Mouse (Mus musculus) gonadal fat pad, adult 2 months (tissue): Measurements from ENCODE around the gene D430041D05Rik. TPM values are rescaled to one million over a fixed set of nuclear protein-coding genes. Genes with fewer than 3 reads are reported as not detected.

Source experiments
- DNase-seq: peaks from one replicate; pipeline ENCODE4 v3.0.0-alpha.2; 2012; ENCODE audit warnings: low read depth
- polyA plus RNA-seq: library from polyadenylated mRNA; depleted of rRNA; stranded (reverse); fragments of >200 nt; gene quantifications from 2 replicates; pipeline ENCODE4 v1.2.3, GENCODE M21; 2012

The D430041D05Rik gene
- polyA plus RNA-seq, 1 experiment: 1.0 TPM

DNA sequence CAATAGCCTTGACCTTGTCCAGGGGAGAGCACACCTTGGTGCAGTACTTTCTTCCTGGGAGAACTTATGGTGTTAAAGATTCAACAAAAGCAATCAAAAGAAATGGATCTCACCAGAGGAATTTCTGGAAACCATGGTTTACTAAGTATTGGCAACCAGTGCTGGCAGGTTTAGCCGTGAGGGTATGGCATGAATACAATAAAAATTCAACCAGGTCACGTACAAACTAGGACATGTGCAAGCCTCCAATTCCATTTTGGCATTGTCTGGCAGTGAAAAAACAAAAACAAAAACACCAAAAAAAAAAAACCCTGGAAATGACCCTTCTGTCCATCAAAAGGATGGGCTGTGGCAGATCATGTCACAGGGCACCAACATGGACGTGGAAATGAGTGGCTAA lies 256.9 kb downstream of the D430041D05Rik start:
- DNase-seq: no peak

DNA sequence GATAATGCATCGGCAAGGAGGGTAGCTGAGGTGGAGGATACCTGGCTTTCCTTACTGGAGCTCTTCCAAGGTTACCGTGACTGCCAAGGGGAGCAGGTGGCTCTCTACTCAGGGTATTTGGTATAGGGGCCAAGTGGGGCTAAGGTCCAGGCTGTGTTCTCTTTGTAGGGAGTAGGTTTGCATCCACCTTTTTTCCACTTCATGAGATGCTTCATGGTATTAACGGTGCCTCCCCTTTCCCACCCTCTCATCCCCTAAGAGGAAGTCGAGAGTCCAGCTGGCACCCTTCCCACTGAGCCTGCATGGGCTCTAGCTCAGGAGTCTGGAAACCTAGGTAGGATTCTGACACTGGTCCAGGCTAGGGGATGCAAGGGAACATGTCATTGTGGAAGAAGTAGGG lies 257.5 kb downstream of the D430041D05Rik start:
- DNase-seq: no peak

GRCm38 (mm10) chr2:104150608-104151397 lies 260.0 kb downstream of the D430041D05Rik start:
- DNase-seq: no peak

DNA sequence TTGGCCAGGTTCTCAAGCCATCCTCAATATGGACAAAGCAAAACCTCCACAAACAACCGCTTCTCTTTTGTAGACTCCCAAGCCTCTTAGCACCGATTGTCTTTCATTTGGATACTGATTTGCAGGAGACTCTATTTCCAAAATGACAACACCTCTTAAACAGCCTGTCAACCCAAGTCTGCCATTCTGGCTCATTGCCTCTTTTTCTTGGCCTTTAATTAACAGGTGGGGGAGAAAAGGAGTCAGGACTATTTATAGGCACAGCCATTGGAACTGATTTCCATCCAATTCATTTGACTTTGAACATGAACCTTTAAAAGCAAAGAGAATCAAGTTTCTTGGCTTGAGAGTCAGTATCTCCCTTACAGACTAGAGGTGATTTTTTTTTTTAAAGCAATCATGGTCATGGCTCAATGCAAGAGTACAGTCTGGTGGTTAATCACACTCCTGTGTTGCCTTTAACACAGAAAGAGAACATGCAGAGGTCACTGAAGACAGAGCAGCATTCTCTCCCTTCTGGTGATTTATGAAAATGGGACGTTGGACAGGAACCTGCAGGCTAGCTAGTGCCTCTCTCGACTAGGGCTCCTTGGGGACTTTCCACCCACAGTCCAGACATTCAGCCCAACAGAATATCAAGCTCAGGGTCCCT lies 262.8 kb downstream of the D430041D05Rik start:
- DNase-seq: no peak

DNA sequence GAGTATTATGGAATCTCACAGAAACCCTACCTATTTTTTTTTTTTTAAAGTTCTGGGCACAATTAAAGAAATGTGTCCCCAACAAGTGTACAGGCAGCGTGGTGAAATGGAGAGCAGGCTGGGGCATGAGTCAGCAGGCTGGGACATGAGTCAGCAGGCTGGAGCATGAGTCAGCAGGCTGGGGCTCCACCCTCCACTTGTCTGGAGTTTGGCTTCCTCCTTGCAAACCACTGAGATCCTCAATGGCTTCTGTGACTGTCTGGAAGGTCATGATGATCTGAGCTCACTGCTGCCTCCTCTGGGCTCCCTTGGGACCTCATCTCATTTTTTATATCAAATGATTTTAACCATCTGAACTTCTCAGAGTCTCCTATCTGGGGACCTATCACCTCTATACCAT lies 264.8 kb downstream of the D430041D05Rik start:
- no peak for DNase-seq

GRCm38 (mm10) chr2:104144004-104144403 lies 266.8 kb downstream of the D430041D05Rik start:
- no peak for DNase-seq

DNA sequence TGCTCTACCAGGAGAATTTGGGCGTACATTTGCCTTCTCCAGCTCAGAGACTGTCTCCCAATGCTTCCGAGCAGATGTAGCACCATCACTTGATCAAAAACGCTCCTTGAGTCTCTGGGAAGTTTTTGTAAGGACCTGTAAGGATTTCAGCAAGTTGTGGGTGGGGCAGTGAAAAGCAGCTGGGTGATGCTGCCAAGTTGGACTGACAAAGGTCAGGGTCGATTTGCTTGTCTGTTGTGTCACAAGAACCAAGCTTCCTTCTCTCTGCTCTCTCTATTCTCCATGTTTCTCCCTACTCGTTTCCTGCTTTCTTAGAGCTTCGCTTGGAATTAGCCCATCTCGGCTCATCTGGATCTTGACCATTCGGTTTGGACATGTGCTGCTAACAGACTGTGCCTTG lies 268.7 kb downstream of the D430041D05Rik start:
- DNase-seq: no peak

- DNase-seq: no peak
These were observed 274.9 kb downstream of the D430041D05Rik start for GRCm38 (mm10) chr2:104135920-104136319.

GRCm38 (mm10) chr2:104134150-104135056 lies 276.4 kb downstream of the D430041D05Rik start:
- DNase-seq: no peak

DNA sequence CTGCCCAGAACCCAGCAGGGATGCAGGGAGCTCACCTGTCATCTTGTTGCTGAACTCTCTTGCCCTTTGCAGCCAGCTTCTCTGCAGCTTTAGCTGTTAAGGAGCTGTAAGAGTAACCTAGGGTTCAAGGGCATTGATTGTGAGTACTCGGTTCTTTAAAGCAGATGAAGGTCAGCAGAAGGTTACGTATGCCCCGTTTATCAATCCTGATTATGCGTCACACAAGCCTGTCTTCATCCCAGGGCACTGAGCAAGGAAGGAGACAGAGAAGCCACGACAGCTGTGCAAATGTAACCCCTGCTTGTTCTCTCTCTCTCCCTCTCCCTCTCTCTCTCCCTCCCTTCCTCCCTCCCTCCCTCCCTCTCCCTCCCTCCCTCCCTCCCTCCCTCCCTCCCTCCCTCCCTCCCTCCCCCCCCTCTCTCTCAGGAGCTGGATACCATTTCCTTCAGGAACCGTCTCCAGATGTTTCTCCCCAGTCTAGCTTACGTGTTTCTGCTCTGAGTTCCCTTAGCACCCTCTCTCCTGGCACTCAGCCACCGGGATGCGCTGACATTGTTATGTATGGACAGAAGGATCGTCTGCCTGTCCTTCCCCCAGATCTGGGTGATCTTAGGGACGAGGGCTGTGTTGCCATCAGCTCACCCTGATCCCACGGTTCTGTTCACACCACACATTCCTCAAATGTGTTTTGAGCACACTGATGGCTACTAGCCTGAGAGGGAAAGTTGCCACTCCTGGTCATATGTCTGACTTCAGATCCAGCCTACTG lies 277.6 kb downstream of the D430041D05Rik start:
- DNase-seq: no peak

DNA sequence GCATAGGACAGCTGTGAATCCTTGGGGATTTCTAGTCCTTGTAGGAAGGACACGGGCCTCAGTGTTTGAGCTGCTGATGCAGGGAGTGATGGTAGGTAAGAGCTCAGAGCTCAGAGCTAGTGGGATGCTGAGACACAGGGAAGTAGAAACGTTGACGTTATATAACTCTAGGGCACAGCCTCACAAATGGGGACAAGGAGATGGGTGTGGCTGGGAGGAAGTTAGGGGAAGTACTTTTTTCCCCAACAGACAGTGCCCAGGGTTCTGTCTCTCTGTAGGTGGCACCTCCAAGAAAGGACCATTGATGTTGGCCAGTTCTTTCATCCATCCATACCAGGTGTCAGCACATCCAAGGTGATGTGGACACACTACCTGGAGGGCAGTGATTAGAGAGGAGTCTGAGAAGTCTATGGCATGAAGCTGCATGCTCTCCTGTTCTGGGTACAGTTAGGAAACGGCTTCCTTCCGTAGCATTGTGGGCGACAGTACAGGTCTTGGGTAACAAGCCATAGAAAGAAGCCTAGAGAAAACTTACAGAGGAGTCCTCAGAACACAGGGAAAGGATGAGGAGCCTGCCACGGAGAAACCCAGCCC lies 278.4 kb downstream of the D430041D05Rik start:
- peak; percentile 58 for DNase-seq

DNA sequence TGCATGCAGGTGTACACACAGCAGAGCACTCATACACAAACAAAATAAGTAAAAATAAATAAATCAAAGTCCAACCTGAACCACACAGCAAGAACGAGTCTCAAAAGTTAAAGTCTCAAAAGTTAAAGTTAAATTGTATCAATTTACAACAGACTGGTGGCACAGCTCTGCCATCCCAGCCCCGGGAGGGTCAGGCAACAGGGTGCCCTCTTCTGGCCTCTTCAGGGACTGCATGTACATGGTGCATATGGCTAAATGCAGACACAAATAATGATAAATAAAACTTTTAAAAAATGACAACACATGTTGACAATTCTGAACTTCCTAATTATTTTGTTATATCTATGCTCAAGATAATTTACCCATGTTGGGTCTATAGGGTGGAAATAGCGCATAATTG lies 279.8 kb downstream of the D430041D05Rik start:
- DNase-seq: no peak

- peak; percentile 55 for DNase-seq
These were observed 280.6 kb downstream of the D430041D05Rik start for GRCm38 (mm10) chr2:104130165-104130564.

- peak; percentile 80 for DNase-seq
These were observed 281.8 kb downstream of the D430041D05Rik start for GRCm38 (mm10) chr2:104128803-104129531.

DNA sequence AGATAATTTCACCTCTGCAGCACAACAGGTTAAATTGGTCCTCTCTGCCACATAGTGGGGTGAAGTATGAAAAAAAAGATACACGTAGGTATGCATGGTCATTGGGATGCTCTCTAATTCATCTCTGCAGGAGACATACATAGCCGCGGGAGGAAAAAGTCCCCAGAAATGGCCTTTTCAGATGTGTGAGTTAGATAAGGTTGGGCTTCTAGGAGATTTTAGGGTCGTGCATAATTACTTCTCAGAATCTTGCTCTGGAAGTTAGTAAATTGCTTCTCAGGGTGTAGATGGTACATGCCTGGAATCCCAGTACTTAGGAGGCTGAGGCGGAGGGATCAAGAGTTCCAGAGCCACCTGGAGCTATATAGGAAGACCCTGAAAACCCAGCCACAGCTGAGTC lies 286.7 kb downstream of the D430041D05Rik start:
- no peak for DNase-seq

GRCm38 (mm10) chr2:104123540-104123939 lies 287.3 kb downstream of the D430041D05Rik start:
- no peak for DNase-seq

- no peak for DNase-seq
These were observed 288.1 kb downstream of the D430041D05Rik start, which contains the start of gene A930018P22Rik for GRCm38 (mm10) chr2:104122505-104123378. A930018P22Rik (plus strand) TSS chr2:104122769.

DNA sequence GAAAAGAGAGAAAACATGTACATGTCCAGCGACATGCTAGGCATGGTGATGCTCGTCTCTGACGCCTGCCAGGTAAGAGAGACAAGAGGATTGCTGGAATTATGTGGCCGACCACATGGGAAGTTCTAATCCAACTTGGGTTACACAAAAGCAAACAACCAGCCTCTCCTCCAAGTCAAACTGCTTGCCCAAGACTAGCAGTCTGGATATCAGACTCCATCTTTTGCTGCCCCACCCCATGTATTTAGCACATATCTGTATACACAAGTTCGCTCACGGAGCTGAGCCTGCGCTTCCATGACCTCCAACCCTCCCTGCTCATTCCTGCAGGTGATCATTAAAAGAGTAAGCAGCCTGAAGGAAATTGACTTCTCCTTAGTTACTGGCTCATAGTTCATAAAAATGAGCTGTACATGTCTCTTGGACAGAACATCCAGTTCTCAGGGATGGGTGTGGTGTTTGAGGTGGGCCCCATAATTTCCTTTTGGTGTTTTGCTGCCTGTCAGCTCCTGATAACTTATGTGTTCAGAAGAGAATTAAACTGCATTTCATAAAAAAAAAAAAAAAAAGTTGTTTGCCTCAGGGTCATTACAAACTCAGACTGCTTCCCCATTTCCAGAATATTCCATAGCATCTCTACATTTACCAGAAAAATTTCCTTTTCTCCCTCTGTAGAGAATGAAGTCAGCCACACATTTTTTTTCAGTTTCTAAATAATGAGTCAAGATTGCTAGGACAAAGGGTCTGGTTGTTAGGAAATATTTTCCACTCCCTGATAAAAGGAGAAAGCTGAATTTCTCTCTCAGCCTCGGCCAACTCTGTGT lies 288.9 kb downstream of the D430041D05Rik start:
- DNase-seq: no peak
